Mouse (Mus musculus): Measurements from ENCODE around the gene Ttbk1.

The Ttbk1 gene

DNA sequence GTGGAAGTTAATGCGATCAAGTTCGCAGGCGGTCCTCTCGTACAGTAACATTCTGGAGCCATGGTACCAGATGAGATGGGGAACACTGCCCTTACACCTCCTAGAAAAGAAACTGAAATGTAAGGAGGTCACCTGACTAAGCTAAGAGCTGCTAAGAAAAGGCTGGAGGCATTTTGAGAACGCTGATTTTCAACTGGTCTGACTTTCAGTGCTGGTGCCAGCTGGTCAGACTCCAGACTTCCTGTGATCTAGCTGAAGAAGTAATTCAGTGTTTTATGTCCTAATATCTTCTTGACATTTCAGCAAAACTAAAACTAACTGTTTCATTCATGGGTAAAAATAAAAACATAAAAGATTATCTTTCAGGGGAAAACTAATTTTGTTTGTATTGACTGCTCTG lies 68.8 kb downstream of the Ttbk1 start:
- DNase-seq (ENCODE audit: low read depth, low spot score), result no peak

DNA sequence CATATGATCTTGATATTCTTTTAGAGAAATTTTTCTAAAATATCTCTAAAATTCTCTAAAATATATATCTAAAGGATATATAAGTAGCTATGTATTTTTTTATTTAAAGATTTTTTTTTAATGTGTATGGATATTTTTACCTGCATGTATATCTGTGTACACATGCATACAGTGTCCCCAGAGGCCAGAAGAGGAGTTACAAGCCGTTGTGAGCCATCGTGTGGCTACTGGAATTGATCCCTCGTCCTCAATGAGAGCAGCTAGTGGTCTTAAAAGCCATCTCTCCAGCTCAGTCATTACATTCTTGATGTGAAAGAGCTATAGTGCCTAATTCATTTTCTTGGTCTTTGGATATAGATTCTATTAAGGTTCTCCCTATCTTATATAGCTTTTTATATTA lies 79.0 kb downstream of the Ttbk1 start:
- DNase-seq (ENCODE audit: low read depth, low spot score), result no peak

DNA sequence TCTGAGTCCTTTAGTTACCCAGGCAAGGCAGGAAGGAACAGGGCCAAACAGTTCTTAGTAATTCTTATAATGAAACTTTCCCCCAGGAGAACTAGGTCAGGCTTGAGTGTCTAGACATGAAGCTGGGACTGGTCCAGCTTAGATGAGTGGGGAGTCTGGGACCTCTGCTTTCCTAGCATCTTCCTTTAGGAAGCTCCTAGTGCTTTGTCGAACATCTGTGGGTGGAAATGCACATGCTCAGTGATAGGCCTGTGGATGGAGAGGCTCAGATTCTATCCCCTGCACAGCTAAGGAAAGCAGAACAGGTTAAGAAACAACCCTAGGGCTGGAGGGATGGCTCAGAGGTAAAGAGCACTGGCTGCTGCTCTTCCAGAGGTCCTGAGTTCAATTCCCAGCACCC lies 92.8 kb downstream of the Ttbk1 start:
- DNase-seq (ENCODE audit: low read depth, low spot score), result no peak

DNA sequence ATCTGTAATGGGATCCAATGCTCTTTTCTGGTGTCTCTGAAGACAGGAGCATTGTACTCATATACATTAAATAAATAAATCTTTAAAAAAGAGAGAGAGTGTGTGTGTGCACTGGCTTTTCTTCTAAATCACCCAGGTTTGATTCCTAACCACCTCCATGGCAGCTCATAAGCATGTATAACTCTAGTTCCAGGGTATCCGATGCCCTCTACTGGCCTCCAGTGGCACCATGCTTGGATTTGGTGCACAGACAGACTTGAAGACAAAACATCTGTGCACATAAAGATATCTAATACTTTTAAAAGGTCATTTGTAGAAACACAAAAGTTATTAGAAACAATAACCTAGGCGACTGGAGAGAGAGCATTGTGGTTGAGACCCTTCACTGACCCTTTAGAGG lies 94.5 kb downstream of the Ttbk1 start:
- peak; percentile 14 for DNase-seq (ENCODE audit: low read depth, low spot score)
